ENCODE assay signal across 8 mouse cellular contexts in genomic region chr7:96210525-96211369, GRCm38 (mm10). TPM values are rescaled to one million over a fixed set of nuclear protein-coding genes. Genes with fewer than 3 reads are reported as not detected.
DNase-seq lines count a peak whose midpoint lies in the region; ATAC-seq and TF ChIP-seq lines count a peak whose summit lies in the region.

No protein-coding gene starts in this region.

- H3K36me3 ChIP-seq in heart, embryonic 10.5 days: no peaks in the 10 kb centered on the region
- H3K36me3 ChIP-seq in forebrain, embryonic 14.5 days (ENCODE audit: control insufficient read depth, insufficient read depth, low read length): no peaks in the 10 kb centered on the region
- H3K36me3 ChIP-seq in hindbrain, postnatal 0 days (ENCODE audit: insufficient read depth, low read length): no peaks in the 10 kb centered on the region
- no peaks in the 10 kb centered on the region for H3K36me3 ChIP-seq in limb, embryonic 12.5 days
- H3K36me3 ChIP-seq in myocyte (ENCODE audit: control insufficient read depth, insufficient read depth): no peaks in the 10 kb centered on the region

- peak; percentile 82 for DNase-seq in heart, embryonic 10.5 days (ENCODE audit: low spot score)
- no peak for DNase-seq in heart, postnatal 25 days (ENCODE audit: low spot score)
- peak; percentile 50 to 69 for DNase-seq in adrenal gland, postnatal 36 days
- DNase-seq in forebrain, embryonic 14.5 days (ENCODE audit: low spot score): peak; percentile 79
- DNase-seq in hindbrain, postnatal 0 days (ENCODE audit: low spot score): peak; percentile 79

- intact Hi-C loops in heart, postnatal 25 days (cut with DNase I): loop anchor here (5.0 kb wide), 1 partner anchor 342 kb away; no protein-coding TSS in a partner anchor

- peak overlapping the region; percentile 83 for H3K27ac ChIP-seq in heart, embryonic 10.5 days
- peak overlapping the region; percentile 98 for H3K27ac ChIP-seq in forebrain, embryonic 14.5 days (ENCODE audit: low read depth, low read length)
- peak overlapping the region; percentile 86 for H3K27ac ChIP-seq in hindbrain, postnatal 0 days
- H3K27ac ChIP-seq in limb, embryonic 12.5 days: peak overlapping the region; percentile 89

- peak overlapping the region; percentile 94 for H3K4me2 ChIP-seq in forebrain, embryonic 14.5 days (ENCODE audit: low read length)
- peak overlapping the region; percentile 74 for H3K4me2 ChIP-seq in hindbrain, postnatal 0 days (ENCODE audit: low read depth, low read length)
- H3K4me2 ChIP-seq in limb, embryonic 12.5 days: peak overlapping the region; percentile 90
- peak overlapping the region; percentile 65 for H3K4me2 ChIP-seq in myocyte (ENCODE audit: low read depth)

- H3K4me3 ChIP-seq in heart, embryonic 10.5 days: peak overlapping the region; percentile 75
- H3K4me3 ChIP-seq in forebrain, embryonic 14.5 days (ENCODE audit: low read depth, low read length): peak overlapping the region; percentile 92
- peak overlapping the region; percentile 64 for H3K4me3 ChIP-seq in hindbrain, postnatal 0 days (ENCODE audit: low read length)
- peak overlapping the region; percentile 75 for H3K4me3 ChIP-seq in limb, embryonic 12.5 days (replicated peaks)
- peak overlapping the region; percentile 25 for H3K4me3 ChIP-seq in myocyte

- peak; percentile 37; the same call in 1 of the 2 replicates for TF ChIP-seq CTCF in hindbrain, postnatal 0 days (IDR thresholded peaks at IDR 0.05; ENCODE audit: low read depth)

- peak overlapping the region; percentile 99 for H3K9ac ChIP-seq in forebrain, embryonic 14.5 days (ENCODE audit: low read length)
- peak overlapping the region; percentile 76 for H3K9ac ChIP-seq in hindbrain, postnatal 0 days (replicated peaks; ENCODE audit: low read length)
- peak overlapping the region; percentile 86 for H3K9ac ChIP-seq in limb, embryonic 12.5 days (replicated peaks)

- peak overlapping the region; percentile 86 for H3ac ChIP-seq in myocyte (ENCODE audit: control insufficient read depth, insufficient read length)

- peak; percentile 64 for ATAC-seq in forebrain, embryonic 14.5 days
- peak; percentile 67 for ATAC-seq in hindbrain, postnatal 0 days
- peak; percentile 17; the same call in 1 of the 2 replicates for ATAC-seq in limb, embryonic 12.5 days (ENCODE audit: insufficient number of reproducible peaks, insufficient read depth, low FRiP score, low TSS enrichment, low read depth)
- no peak for ATAC-seq in megakaryocyte-erythroid progenitor cell, adult 5-6 weeks (replicated peaks; ENCODE audit: low FRiP score, low TSS enrichment, poor library complexity, severe bottlenecking)

- peaks cover 74% of the 10 kb centered on the region for H3K27me3 ChIP-seq in heart, embryonic 10.5 days (ENCODE audit: insufficient read depth, poor library complexity, severe bottlenecking)
- 0 out of 2 replicates have a peak, but pooled peaks cover 3% of the 10 kb centered on the region for H3K27me3 ChIP-seq in forebrain, embryonic 14.5 days (replicated peaks; ENCODE audit: control insufficient read depth, insufficient read depth, low read length)
- no peaks in the 10 kb centered on the region for H3K27me3 ChIP-seq in hindbrain, postnatal 0 days (ENCODE audit: insufficient read depth, low read length)
- H3K27me3 ChIP-seq in limb, embryonic 12.5 days: peaks cover 23% of the 10 kb centered on the region
- H3K27me3 ChIP-seq in myocyte (ENCODE audit: control insufficient read depth, insufficient read depth, insufficient read length): no peaks in the 10 kb centered on the region

- under 1% methylated on average over 61 of the region's 62 CpGs for whole genome bisulfite sequencing in heart, embryonic 10.5 days
- under 1% methylated on average over 59 of the region's 62 CpGs for WGBS in forebrain, embryonic 14.5 days
- WGBS in hindbrain, postnatal 0 days: under 1% methylated on average over 58 of the region's 62 CpGs
- under 1% methylated on average over 62 of the region's 62 CpGs for WGBS in limb, embryonic 12.5 days

- H3K79me2 ChIP-seq in myocyte (ENCODE audit: control insufficient read depth, insufficient read depth): no peaks in the 10 kb centered on the region

- TF ChIP-seq POLR2A in myocyte (IDR thresholded peaks at IDR 0.05; ENCODE audit: insufficient read length, low read depth): no peak

- H3K9me3 ChIP-seq in heart, embryonic 10.5 days: no peaks in the 10 kb centered on the region
- H3K9me3 ChIP-seq in forebrain, embryonic 14.5 days (replicated peaks; ENCODE audit: control insufficient read depth, low read length): no peaks in the 10 kb centered on the region
- no peaks in the 10 kb centered on the region for H3K9me3 ChIP-seq in hindbrain, postnatal 0 days (ENCODE audit: low read length)
- H3K9me3 ChIP-seq in limb, embryonic 12.5 days: no peaks in the 10 kb centered on the region

- H3K4me1 ChIP-seq in heart, embryonic 10.5 days: peaks cover 37% of the 10 kb centered on the region
- H3K4me1 ChIP-seq in forebrain, embryonic 14.5 days (ENCODE audit: control insufficient read depth, insufficient read depth, low read length): peaks cover 18% of the 10 kb centered on the region
- peaks cover 6% of the 10 kb centered on the region; the same call in 1 of the 2 replicates for H3K4me1 ChIP-seq in hindbrain, postnatal 0 days (ENCODE audit: insufficient read depth, low read length)
- H3K4me1 ChIP-seq in limb, embryonic 12.5 days (replicated peaks): peaks cover 32% of the 10 kb centered on the region

TF ChIP-seq in myocyte, 11 proteins besides CTCF, POLR2A, EP300 and RAD21:
- no peak for TF ChIP-seq MYOG (IDR thresholded peaks at IDR 0.05; ENCODE audit: control insufficient read depth in 1 of 3, insufficient read depth in 1 of 3, insufficient read length in 2 of 3, low read depth in 2 of 3)
- TF ChIP-seq MAX (IDR thresholded peaks at IDR 0.05; ENCODE audit: low read depth): no peak
- no peak for TF ChIP-seq MYOD1 (IDR thresholded peaks at IDR 0.05; ENCODE audit: control insufficient read depth in 1 of 3, insufficient read length in 2 of 3, low read depth in 2 of 3)
- TF ChIP-seq E2F4 (IDR thresholded peaks at IDR 0.05; ENCODE audit: insufficient read depth): no peak
- TF ChIP-seq POLR2AphosphoS2 (IDR thresholded peaks at IDR 0.05; ENCODE audit: insufficient read length, low read depth): no peak
- TF ChIP-seq TCF12 (IDR thresholded peaks at IDR 0.05; ENCODE audit: insufficient read depth, poor library complexity, severe bottlenecking): no peak
- TF ChIP-seq TCF3 (IDR thresholded peaks at IDR 0.05; ENCODE audit: insufficient read length, low read depth): no peak
- no peak for TF ChIP-seq SRF (IDR thresholded peaks at IDR 0.05; ENCODE audit: control insufficient read depth, insufficient read length, low read depth)
- TF ChIP-seq REST (IDR thresholded peaks at IDR 0.05; ENCODE audit: insufficient read depth, insufficient read length): no peak
- TF ChIP-seq USF1 (IDR thresholded peaks at IDR 0.05; ENCODE audit: low read depth): no peak
- TF ChIP-seq CEBPB (IDR thresholded peaks at IDR 0.05; ENCODE audit: insufficient read depth, poor library complexity, severe bottlenecking): no peak
TF ChIP-seq in myocyte: peak in this region for 0.

RNA-seq across cellular contexts. Expression of gene Tenm4, which starts 39.7 kb away (rescaled TPM):
- 7.6 and 16.8 TPM in 2 replicates for polyA plus RNA-seq in heart, embryonic 10.5 days (2016; fragmentation: Nextera tagmentation; extraction: Ambion mirVana)
- 1 to 10 TPM; 1.0 to 1.1 TPM for total RNA-seq in heart, postnatal 25 days (2021)
- total RNA-seq in adrenal gland, postnatal 36 days (2021): 10 to 100 TPM; 14.3 to 18.7 TPM
- polyA plus RNA-seq in forebrain, embryonic 14.5 days (2014; fragmentation: Nextera tagmentation; extraction: Ambion mirVana): 48.9 and 70.1 TPM in 2 replicates
- total RNA-seq in hindbrain, postnatal 0 days (2014; rRNA removed): 49.7 and 49.8 TPM in 2 replicates
- 24.1 and 24.7 TPM in 2 replicates for polyA plus RNA-seq in hindbrain, postnatal 0 days (2015; fragmentation: Nextera tagmentation; extraction: Ambion mirVana)
- polyA plus RNA-seq in limb, embryonic 12.5 days (2016; fragmentation: Nextera tagmentation; extraction: Ambion mirVana): 45.3 and 45.8 TPM in 2 replicates
- 10.9 TPM for polyA plus RNA-seq in myocyte (2012; fragmentation: generic; extraction: Trizol)
- total RNA-seq in megakaryocyte-erythroid progenitor cell, adult 5-6 weeks (2014; fragmentation: Nextera tagmentation): 0.89 TPM in 1 of 2 replicates, not detected in the other
- total RNA-seq in megakaryocyte-erythroid progenitor cell, adult 5-6 weeks (2017): 0.11 and 0.14 TPM in 2 replicates

Comparison
In these comparisons a context has a peak if more than half of its experiments do, and no peak if none do; other contexts are left out.
1. H3K4me3 ChIP-seq: peak in every context shown above with its lines; median percentile 92 in forebrain, embryonic 14.5 days; 75 in heart, embryonic 10.5 days; 75 in limb, embryonic 12.5 days; 64 in hindbrain, postnatal 0 days; 25 in myocyte.